Comparison of ENCODE assay signal across 16 mouse cellular contexts in the genomic region with DNA sequence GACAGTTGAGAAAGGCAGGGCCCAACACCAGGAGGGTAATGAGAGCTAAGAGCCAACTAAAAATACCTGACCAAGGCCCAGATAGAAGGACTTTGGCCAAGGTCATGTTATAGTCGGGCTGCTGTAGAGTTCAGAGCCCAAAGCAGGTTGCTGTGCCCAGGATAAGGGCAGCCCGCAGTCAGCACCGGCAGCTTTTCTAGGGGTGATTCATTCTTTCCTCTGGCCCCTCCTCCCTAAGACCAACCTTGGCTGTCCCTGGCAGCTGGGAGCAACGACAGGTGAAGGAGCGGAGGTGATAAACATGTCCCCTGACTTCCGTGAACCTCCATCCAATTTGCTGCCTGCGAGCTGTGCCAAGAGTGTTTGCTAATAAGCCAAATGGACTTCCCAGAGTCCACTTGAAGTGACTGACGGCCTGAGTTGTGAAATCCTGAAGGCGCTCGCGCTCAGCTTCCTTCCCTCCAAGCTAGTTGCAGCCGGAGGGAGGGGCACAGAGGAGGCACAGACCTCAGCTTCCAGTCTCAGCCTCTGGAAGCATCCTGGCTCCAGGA.
DNase-seq lines count a peak whose midpoint lies in the region; ATAC-seq and TF ChIP-seq lines count a peak whose summit lies in the region.
"Had no signal": no experiment of that assay in that cellular context is flagged by ENCODE, and none has a peak within 500 bp of the region (broad histone marks: within the 10 kb centered on the region; RNA-seq: fewer than 3 reads in every experiment).

No protein-coding gene starts in this region.

- no peaks in the 10 kb centered on the region for H3K9me3 ChIP-seq in kidney, embryonic 14.5 days (ENCODE audit: control insufficient read depth, low read length)
- no peaks in the 10 kb centered on the region for H3K9me3 ChIP-seq in lung, embryonic 14.5 days (ENCODE audit: low read depth, low read length)
- H3K9me3 ChIP-seq in stomach, embryonic 16.5 days (replicated peaks; ENCODE audit: control insufficient read depth, low read length), result no peaks in the 10 kb centered on the region
- H3K9me3 ChIP-seq in forebrain, embryonic 14.5 days (replicated peaks; ENCODE audit: control insufficient read depth, low read length), result no peaks in the 10 kb centered on the region
- H3K9me3 ChIP-seq: heart, embryonic 13.5 days; midbrain, embryonic 10.5 days had no signal

- DNase-seq in adrenal gland, postnatal 14 days, result peak; percentile 48
- no peak for DNase-seq in adrenal gland, postnatal 25 days
- DNase-seq in kidney, adult 9 months, result peak; percentile 28
- peak; percentile 43 for DNase-seq in lung, embryonic 14.5 days
- DNase-seq in forebrain, embryonic 14.5 days (ENCODE audit: low spot score), result no peak
- DNase-seq: cerebellum, postnatal 14 days; gastrocnemius, postnatal 25 days; retina, postnatal 1 day; thymus, postnatal 25 days had no signal

- no peaks in the 10 kb centered on the region for H3K4me1 ChIP-seq in kidney, embryonic 14.5 days (ENCODE audit: control insufficient read depth, insufficient read depth, low read length)
- no peaks in the 10 kb centered on the region for H3K4me1 ChIP-seq in lung, embryonic 14.5 days (ENCODE audit: insufficient read depth)
- no peaks in the 10 kb centered on the region for H3K4me1 ChIP-seq in stomach, embryonic 16.5 days (ENCODE audit: control insufficient read depth, insufficient read depth, low read length)
- H3K4me1 ChIP-seq in forebrain, embryonic 14.5 days (ENCODE audit: control insufficient read depth, insufficient read depth, low read length), result no peaks in the 10 kb centered on the region

- H3K36me3 ChIP-seq in kidney, embryonic 14.5 days (ENCODE audit: control insufficient read depth, insufficient read depth, low read length), result no peaks in the 10 kb centered on the region
- no peaks in the 10 kb centered on the region for H3K36me3 ChIP-seq in lung, embryonic 14.5 days (ENCODE audit: insufficient read depth)
- no peaks in the 10 kb centered on the region for H3K36me3 ChIP-seq in stomach, embryonic 16.5 days (ENCODE audit: control insufficient read depth, insufficient read depth, low read length)
- no peaks in the 10 kb centered on the region for H3K36me3 ChIP-seq in forebrain, embryonic 14.5 days (ENCODE audit: control insufficient read depth, insufficient read depth, low read length)
- H3K36me3 ChIP-seq: heart, embryonic 13.5 days; midbrain, embryonic 10.5 days had no signal

- no peak overlapping the region for H3K27ac ChIP-seq in kidney, embryonic 14.5 days (ENCODE audit: low read depth, low read length)
- no peak overlapping the region for H3K27ac ChIP-seq in lung, embryonic 14.5 days (ENCODE audit: low read depth)
- no peak overlapping the region for H3K27ac ChIP-seq in stomach, embryonic 16.5 days (ENCODE audit: low read length)
- H3K27ac ChIP-seq in forebrain, embryonic 14.5 days (ENCODE audit: low read depth, low read length), result no peak overlapping the region
- H3K27ac ChIP-seq: heart, embryonic 13.5 days; layer of hippocampus, adult 2 months; midbrain, embryonic 10.5 days had no signal

- peaks cover 4% of the 10 kb centered on the region for H3K27me3 ChIP-seq in kidney, embryonic 14.5 days (ENCODE audit: control insufficient read depth, insufficient read depth, low read length)
- no peaks in the 10 kb centered on the region for H3K27me3 ChIP-seq in lung, embryonic 14.5 days (ENCODE audit: insufficient read depth, low read length)
- no peaks in the 10 kb centered on the region for H3K27me3 ChIP-seq in stomach, embryonic 16.5 days (ENCODE audit: control insufficient read depth, insufficient read depth, low read length)
- no peaks in the 10 kb centered on the region for H3K27me3 ChIP-seq in forebrain, embryonic 14.5 days (replicated peaks; ENCODE audit: control insufficient read depth, insufficient read depth, low read length)

- TF ChIP-seq CTCF in lung, embryonic 14.5 days (IDR thresholded peaks at IDR 0.05; ENCODE audit: low read depth), result no peak

- 38% methylated on average over 12 of the region's 12 CpGs for WGBS in kidney, embryonic 14.5 days
- 33% methylated on average over 12 of the region's 12 CpGs for WGBS in lung, embryonic 14.5 days
- WGBS in stomach, embryonic 16.5 days, result 42% methylated on average over 12 of the region's 12 CpGs
- 67% methylated on average over 12 of the region's 12 CpGs for WGBS in forebrain, embryonic 14.5 days

- no peak for ATAC-seq in kidney, embryonic 14.5 days (ENCODE audit: low FRiP score, low TSS enrichment)
- no peak for ATAC-seq in lung, embryonic 14.5 days (ENCODE audit: insufficient read depth)
- ATAC-seq in stomach, embryonic 16.5 days (ENCODE audit: insufficient read depth, low FRiP score), result peak; percentile 37
- no peak for ATAC-seq in erythroid progenitor cell, adult 5-6 weeks (replicated peaks; ENCODE audit: low FRiP score, poor library complexity, severe bottlenecking)
- ATAC-seq in forebrain, embryonic 14.5 days, result no peak
- ATAC-seq: activated CD4-positive, CD25-positive, alpha-beta regulatory T cell, adult 4 months had no signal

- H3K9ac ChIP-seq in kidney, embryonic 14.5 days (ENCODE audit: low read depth, low read length), result no peak overlapping the region
- H3K9ac ChIP-seq in lung, embryonic 14.5 days, result no peak overlapping the region
- H3K9ac ChIP-seq in stomach, embryonic 16.5 days (ENCODE audit: low read length), result no peak overlapping the region
- no peak overlapping the region for H3K9ac ChIP-seq in forebrain, embryonic 14.5 days (ENCODE audit: low read length)
- H3K9ac ChIP-seq: heart, embryonic 13.5 days had no signal

- no peak overlapping the region for H3K4me3 ChIP-seq in kidney, embryonic 14.5 days (ENCODE audit: low read length)
- no peak overlapping the region for H3K4me3 ChIP-seq in lung, embryonic 14.5 days (ENCODE audit: low read depth, low read length)
- H3K4me3 ChIP-seq in stomach, embryonic 16.5 days (replicated peaks; ENCODE audit: low read length), result no peak overlapping the region
- H3K4me3 ChIP-seq in forebrain, embryonic 14.5 days (ENCODE audit: low read depth, low read length), result no peak overlapping the region
- H3K4me3 ChIP-seq: heart, embryonic 13.5 days; layer of hippocampus, adult 2 months; midbrain, embryonic 10.5 days had no signal

- H3K4me2 ChIP-seq in kidney, embryonic 14.5 days (replicated peaks; ENCODE audit: low read depth, low read length), result no peak overlapping the region
- H3K4me2 ChIP-seq in lung, embryonic 14.5 days, result no peak overlapping the region
- H3K4me2 ChIP-seq in stomach, embryonic 16.5 days (ENCODE audit: low read depth, low read length), result no peak overlapping the region
- H3K4me2 ChIP-seq in forebrain, embryonic 14.5 days (ENCODE audit: low read length), result no peak overlapping the region
- H3K4me2 ChIP-seq: heart, embryonic 13.5 days had no signal

Comparison
In these comparisons a context has a peak if more than half of its experiments do, and no peak if none do; other contexts are left out.
1. DNase-seq: peak in adrenal gland, postnatal 14 days (single experiment), kidney, adult 9 months (single experiment) and lung, embryonic 14.5 days (single experiment); none in adrenal gland, postnatal 25 days (single experiment) and forebrain, embryonic 14.5 days (single experiment).